Mouse (Mus musculus) left cerebral cortex, adult 9 months (tissue): ENCODE measurements at regions not wholly inside any gene's neighbourhood (a gene's known extent, or its start where the extent isn't known, plus 50 kb on each side); places are given as distances from the start of the nearest gene placed in this dataset.

Experiments
- DNase-seq, 2 experiments: peaks; one replicate each; pipeline ENCODE4 v3.0.0; 2022; ENCODE audit warnings: low spot score in 2 of 2

GRCm38 (mm10) chr14:102403397-102404115, 578.9 kb downstream of the Kctd12 start:
- no peak for DNase-seq

DNA sequence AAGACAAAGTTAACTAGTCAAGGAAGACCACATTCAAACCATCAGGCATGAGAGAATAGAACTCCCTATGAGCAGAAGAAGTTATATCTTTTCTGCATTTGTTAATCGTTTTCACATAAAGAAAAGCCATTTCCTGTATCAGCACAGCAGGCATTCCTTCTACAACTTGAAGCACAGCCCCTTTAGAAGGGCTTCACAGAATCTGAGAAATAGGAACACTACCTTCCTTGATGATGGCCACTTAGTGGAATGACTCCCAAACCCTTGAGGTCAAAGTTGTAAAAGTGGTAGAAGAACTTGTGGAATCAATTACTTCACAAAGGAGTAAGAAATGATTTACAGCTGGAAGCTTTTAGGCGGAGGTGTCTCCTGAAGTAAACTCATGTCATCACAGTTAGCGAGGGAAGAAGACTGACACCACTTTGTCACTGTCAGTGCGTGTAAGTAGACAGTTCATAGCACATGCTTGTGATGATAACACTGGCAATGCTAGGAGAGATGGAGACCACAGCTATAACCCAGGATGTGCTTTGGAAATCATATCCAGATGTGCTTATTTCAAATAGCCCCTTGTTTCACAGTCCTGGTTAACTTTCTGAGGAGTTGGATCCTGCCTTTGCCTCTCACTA, 580.3 kb downstream of the Kctd12 start:
- no peak for DNase-seq

DNA sequence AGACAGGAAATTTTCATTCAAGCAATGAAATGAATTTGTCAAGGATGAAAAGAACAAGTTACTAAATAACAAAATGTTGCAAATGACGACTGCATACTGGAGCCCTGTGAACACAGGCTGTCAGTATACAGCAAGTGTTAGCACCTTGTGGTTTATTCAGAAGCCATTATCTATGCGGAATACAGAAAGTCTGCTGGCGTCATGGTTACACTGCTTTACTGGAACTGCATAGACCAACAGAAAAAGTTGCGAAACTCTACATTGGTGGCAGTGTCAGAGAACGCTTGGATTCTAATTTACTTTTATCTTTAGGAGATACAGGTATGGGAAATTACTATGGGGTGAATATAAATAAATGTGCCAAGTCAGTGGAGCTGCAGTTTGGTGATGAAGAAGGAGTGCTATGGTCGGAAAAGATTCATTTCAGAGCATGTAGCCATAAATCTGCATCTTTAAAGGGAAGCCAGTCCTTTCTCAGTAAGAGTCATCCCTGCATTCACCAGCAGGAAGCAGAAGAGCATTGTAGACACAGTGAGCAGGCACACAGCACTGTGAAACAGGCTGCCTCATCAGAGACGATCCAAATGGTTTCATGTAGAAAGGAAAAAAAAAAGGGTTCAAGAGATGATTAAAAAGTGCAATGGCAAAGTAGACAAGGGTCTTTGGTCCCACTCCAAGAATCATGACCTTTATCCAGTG, 586.3 kb downstream of the Kctd12 start:
- DNase-seq = no peak

GRCm38 (mm10) chr14:102392351-102392750, 590.1 kb downstream of the Kctd12 start:
- no peak for DNase-seq

DNA sequence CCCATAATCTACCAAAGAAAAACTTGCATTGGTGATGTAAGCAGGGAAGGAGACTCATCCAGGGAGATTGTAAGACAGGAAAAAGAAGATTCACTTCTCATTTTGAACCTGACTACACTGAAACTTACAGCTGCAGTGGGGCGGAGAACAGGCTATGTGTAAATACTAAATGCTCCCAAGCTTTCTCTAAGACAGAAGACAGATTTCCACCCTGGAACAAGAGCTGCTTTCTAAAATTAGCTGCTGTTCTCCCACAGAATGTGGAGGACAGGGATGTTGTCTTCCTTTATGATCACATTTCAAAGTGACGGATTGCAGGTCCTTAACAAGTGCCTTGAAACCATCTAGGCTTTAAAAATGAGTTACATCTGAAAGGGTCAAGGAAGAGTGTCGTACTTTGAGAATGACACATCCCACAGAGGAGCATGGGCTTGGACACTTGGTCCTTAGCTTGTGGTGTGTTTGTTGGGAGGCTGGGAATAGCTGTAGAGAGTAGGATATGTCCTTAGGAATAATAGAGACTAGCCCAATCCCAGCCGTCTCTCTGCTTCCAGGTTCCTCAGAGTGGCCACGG, 609.4 kb downstream of the Kctd12 start:
- DNase-seq = peak in 1 of 2 experiments; percentile 4

DNA sequence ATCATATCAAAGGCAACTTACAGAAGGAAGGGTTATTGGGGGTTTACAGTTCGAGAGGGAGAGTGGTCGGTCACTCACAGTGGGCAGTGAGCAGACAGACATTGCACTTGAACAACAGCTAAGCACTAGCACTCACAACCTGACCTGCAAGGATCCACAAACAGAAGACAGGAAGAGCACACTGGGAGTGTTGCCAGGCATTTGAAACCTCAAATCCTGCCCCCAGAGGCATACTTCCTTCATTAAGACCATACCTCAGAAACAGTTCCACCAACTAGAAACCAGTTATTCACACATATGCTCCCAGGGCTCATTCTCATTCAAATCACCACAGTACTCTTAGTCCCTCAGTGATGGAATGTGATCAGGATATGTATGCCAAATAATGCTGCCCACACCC, 620.8 kb downstream of the Kctd12 start:
- no peak for DNase-seq

DNA sequence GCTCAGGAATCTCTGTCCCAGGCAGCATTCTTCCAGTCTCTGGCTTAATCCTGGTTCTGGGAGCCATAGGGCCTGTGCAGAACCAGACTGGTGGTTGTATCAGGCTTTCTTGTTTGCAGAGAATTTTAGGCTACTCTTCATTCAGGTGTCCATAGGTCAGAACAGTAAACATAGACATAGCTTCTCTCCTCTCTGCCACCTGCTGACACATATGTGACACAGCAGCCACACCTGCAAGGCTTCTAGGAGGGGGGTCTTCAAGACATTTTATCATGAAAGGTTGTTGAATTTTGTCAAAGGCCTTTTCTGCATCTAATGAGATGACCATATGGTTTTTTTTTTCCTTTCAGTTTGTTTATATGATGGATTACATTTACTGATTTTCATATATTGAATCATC, 599.7 kb downstream of the Lmo7 start:
- DNase-seq = no peak

GRCm38 (mm10) chr14:102306332-102306731, 576.6 kb downstream of the Lmo7 start:
- DNase-seq = no peak

GRCm38 (mm10) chr14:102302826-102303225, 573.1 kb downstream of the Lmo7 start:
- no peak for DNase-seq

DNA sequence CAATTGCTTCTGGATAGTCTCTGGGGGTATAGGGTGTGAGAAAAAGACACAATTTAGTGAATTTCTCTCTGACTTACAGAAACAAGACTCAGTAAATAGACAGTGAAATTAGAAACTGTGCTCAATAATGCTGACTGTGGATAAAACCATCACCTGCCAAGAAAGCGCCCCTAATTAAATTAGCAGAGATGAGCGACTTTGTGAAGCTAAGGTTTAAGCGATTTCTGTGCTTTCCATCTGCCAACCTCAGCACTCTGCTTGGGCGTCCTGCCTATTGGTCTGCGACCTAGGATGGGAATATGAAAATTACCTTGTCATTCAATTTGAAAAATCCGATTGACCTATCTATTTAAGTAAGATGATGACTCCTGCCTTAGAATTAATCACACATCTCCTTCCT, 570.5 kb downstream of the Lmo7 start:
- DNase-seq = no peak

DNA sequence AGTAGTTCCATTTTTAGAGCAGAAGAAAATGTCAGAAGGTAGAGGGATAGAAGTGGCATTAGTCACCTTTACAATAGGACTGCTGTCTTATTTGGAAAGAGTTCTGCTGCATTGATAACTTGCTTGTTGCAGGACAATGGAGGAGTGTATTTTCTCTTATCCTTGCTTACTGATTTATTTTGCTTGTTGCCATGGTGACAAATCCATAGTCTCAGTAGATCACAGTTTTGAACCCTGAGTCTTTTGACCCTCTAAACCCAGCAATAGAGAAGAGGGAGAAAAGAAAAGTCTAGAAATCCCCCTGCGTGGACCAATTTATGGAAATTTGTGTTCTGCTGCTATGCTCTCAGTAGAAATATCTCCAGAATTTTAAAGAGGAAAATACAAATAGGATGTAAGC, 561.6 kb downstream of the Lmo7 start:
- no peak for DNase-seq

GRCm38 (mm10) chr14:102250076-102250475, 520.3 kb downstream of the Lmo7 start:
- no peak for DNase-seq

DNA sequence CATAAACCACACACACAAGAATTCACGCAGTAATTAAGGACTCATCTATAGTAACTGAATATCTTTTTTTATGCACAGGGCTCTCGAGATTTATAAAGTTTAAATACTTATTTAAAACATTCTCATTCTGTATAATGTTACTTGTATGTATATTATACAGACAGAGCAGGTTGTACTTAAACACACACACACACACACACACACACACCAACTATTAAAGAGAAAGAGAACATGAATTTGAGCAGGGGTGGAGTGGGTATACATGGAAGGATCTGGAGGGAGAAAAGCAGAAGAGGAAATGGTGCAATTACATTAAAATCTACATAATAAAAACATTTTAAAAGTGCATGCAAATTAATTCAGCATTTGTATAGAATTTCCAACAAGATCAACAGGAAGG, 518.8 kb downstream of the Lmo7 start:
- no peak for DNase-seq

DNA sequence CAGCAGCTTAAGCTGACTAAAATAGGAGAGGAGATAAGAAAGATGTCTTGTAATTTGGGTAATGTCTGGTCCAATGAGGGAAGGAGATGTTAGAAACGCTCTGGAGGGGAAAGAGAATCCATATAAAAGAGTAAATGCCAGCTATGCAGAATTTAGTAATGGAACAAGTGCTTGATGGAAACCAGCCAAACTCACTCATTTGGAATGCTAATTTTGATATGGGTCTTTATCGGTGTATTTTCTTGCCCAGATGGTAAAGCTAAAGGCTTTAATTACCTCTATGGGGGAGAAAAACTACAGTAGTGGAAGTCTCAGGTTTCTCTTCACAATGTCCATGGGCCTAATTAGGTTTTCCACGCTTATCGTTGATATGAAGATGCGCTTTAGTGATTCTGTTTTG, 518.3 kb downstream of the Lmo7 start:
- DNase-seq = no peak

GRCm38 (mm10) chr14:102243806-102244536, 514.2 kb downstream of the Lmo7 start:
- no peak for DNase-seq

DNA sequence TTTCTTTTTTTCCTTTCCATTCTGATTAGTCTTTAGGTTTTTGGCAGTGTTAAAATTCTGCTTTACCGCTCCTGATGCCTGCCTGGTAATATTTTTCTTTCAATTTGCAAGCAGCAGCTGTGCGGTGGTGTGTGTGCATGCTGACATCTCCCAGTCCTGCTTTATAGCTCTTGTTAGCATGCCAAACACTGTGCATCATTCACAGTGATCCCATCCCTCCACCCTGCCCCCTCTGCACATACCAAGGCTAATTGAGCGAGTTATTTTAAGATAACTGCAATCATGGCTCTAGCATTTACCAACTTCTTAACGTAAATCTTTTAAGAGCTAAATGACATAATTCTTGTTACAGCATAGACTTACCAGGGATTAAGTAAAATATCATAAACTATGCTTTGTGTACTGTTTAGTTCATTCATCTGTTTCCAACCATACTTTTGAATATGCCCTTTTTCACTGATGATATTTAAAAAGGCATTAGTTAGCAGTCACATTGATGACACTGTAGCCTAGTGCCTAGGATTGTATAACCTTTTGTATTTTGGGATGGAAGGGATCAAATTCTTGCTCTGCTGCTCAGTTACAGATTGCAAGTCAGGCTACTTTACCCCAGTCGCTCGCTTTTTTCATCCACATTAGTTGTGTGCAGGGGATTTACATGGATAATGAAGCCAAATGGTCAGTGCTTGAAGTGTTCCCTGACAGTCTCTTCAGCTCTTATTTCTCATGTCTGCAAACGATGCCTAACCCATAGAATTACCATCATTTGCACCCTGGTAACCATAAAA, 487.0 kb downstream of the Lmo7 start:
- DNase-seq = peak; percentile 9 to 47

- DNase-seq = no peak
Measured at GRCm38 (mm10) chr14:102215267-102215964, 485.7 kb downstream of the Lmo7 start.

- DNase-seq = no peak
Measured at GRCm38 (mm10) chr14:102212079-102212478, 482.3 kb downstream of the Lmo7 start.

DNA sequence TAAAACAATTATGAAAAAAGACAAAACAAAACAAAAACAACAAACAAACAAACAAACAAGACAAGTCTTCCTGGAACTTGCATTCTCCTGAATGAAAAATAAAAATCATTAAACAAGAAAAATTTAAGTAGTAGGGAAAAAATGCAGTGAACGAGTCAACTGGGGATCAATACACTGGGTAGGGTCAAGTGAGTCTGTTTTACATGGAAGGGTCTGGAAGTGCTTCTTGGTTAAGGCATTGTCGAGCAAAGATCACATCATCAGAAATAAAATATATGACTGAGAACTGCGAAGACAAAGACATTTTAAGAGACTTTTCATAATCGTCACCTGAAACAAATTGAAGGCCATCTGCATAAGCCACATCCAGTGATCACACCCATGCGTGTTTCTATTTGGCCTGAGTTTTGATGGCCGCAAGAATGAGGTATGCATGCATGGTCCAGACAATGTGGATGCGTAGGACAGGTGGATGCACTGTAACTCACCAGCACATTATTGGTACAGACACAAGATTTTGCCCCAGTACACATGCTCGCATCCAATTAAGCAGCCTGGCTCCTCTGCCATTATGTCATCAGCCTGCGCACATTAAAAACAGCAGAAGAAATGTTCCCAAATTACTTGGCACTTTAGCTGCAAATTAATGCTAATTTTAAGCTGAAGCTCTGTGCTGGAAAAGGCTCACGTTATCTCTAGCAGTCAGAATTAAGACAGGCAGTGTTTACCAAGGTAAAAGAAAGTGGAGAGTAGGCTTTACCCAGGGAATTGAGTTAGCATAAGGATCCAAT, 475.3 kb downstream of the Lmo7 start:
- DNase-seq = no peak

DNA sequence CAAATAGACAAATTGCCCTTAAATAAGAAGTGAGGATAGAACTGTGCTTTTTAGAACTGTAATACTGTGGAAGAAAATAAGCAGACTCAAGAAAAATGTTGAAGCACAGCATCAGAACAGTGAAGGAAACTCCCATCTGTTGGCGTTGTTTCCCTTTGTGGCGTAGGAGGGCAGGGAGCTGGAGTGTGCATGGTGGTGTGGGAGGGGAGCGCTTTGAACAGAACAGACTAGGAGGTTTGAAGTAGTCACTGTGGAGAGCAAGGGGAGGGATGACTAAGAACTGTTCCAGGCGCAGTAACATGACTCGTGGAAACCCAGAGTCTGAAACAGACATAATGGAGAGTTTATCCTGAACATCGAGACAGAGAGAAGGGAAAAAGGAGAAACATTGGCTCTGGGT, 469.7 kb downstream of the Lmo7 start:
- DNase-seq = peak; percentile 82 to 85
